Mouse (Mus musculus) A20 (cell line): Measurements from ENCODE around the gene Map4k5.

Experiments
- DNase-seq: peaks from one replicate; pipeline ENCODE4 v3.0.0-alpha.2; 2011; ENCODE audit warnings: low read depth, low spot score

Gene Map4k5

GRCm38 (mm10) chr12:69887776-69888175 is 5.2 kb downstream of the Map4k5 start:
- DNase-seq = no peak

- no peak for DNase-seq
Measured at GRCm38 (mm10) chr12:69885170-69885923, 7.7 kb downstream of the Map4k5 start.

- DNase-seq = no peak
Measured at GRCm38 (mm10) chr12:69884053-69884452, 8.9 kb downstream of the Map4k5 start.

- no peak for DNase-seq
Measured at GRCm38 (mm10) chr12:69881198-69881905, 11.6 kb downstream of the Map4k5 start.

GRCm38 (mm10) chr12:69879739-69880138 is 13.3 kb downstream of the Map4k5 start:
- no peak for DNase-seq

- DNase-seq = no peak
Measured at GRCm38 (mm10) chr12:69879172-69879665, 13.8 kb downstream of the Map4k5 start.

- no peak for DNase-seq
Measured at GRCm38 (mm10) chr12:69877842-69878363, 15.1 kb downstream of the Map4k5 start.

- DNase-seq = peak; percentile 58
Measured at GRCm38 (mm10) chr12:69871632-69872031, 21.4 kb downstream of the Map4k5 start.

GRCm38 (mm10) chr12:69867338-69867737 is 25.7 kb downstream of the Map4k5 start:
- DNase-seq = peak; percentile 61

- peak; percentile 30 for DNase-seq
Measured at GRCm38 (mm10) chr12:69864164-69864692, 28.8 kb downstream of the Map4k5 start.

GRCm38 (mm10) chr12:69863505-69863904 is 29.5 kb downstream of the Map4k5 start:
- DNase-seq = peak; percentile 86

- no peak for DNase-seq
Measured at GRCm38 (mm10) chr12:69858847-69859246, 34.2 kb downstream of the Map4k5 start.

- no peak for DNase-seq
Measured at GRCm38 (mm10) chr12:69857597-69857996, 35.4 kb downstream of the Map4k5 start.

- DNase-seq = no peak
Measured at GRCm38 (mm10) chr12:69856398-69856797, 36.6 kb downstream of the Map4k5 start.

- no peak for DNase-seq
Measured at GRCm38 (mm10) chr12:69855641-69856300, 37.2 kb downstream of the Map4k5 start.

- no peak for DNase-seq
Measured at GRCm38 (mm10) chr12:69853942-69854341, 39.1 kb downstream of the Map4k5 start.

GRCm38 (mm10) chr12:69853387-69853786 is 39.6 kb downstream of the Map4k5 start:
- no peak for DNase-seq

GRCm38 (mm10) chr12:69852288-69852687 is 40.7 kb downstream of the Map4k5 start:
- DNase-seq = no peak

GRCm38 (mm10) chr12:69848083-69848878 is 44.7 kb downstream of the Map4k5 start:
- DNase-seq = no peak

- DNase-seq = no peak
Measured at GRCm38 (mm10) chr12:69846499-69846898, 46.5 kb downstream of the Map4k5 start.

GRCm38 (mm10) chr12:69845722-69846121 is 47.3 kb downstream of the Map4k5 start:
- no peak for DNase-seq
